Mouse (Mus musculus) MEL (cell line): ENCODE data around the gene Nepn. TPM values are rescaled to one million over a fixed set of nuclear protein-coding genes. Genes with fewer than 3 reads are reported as not detected.

Experiments used
- DNase-seq: peaks from one replicate; pipeline ENCODE4 v3.0.0; 2011; ENCODE audit warnings: low read depth, low spot score
- H3K27ac ChIP-seq: 2 replicates; pipeline ENCODE4 v1.5.1; 2012; ENCODE audit warnings: low read depth, mild to moderate bottlenecking, control low read depth, low read length, moderate library complexity; ENCODE audit not compliant: control insufficient read depth
- H3K27me3 ChIP-seq, 2 experiments: fragments of 150-350 bp in 1 of 2; sonication (generic) in 1 of 2; 2 replicates each; pipeline ENCODE4 v1.6.1; 2012; ENCODE audit warnings: low read length in 2 of 2, mild to moderate bottlenecking in 2 of 2, improper control_type of control experiment in 1 of 2, moderate library complexity in 1 of 2; ENCODE audit not compliant: insufficient read depth in 2 of 2, control insufficient read depth in 1 of 2
- H3K36me3 ChIP-seq, 2 experiments: 2 replicates each; pipeline ENCODE4 v1.6.1; 2012 to 2014; ENCODE audit warnings: low read length in 2 of 2, improper control_type of control experiment in 1 of 2, inconsistent platforms in 1 of 2, mild to moderate bottlenecking in 1 of 2; ENCODE audit not compliant: insufficient read depth in 2 of 2, control insufficient read depth in 1 of 2
- H3K4me1 ChIP-seq, 2 experiments: fragments of 150-350 bp in 1 of 2; sonication (generic) in 1 of 2; 2 replicates each; pipeline ENCODE4 v1.6.1; 2012; ENCODE audit warnings: low read length in 2 of 2, improper control_type of control experiment in 1 of 2, mild to moderate bottlenecking in 1 of 2; ENCODE audit not compliant: insufficient read depth in 2 of 2, control insufficient read depth in 1 of 2
- H3K4me3 ChIP-seq, 2 experiments: fragments of 150-350 bp in 1 of 2; sonication (generic) in 1 of 2; 2 replicates each; pipeline ENCODE4 v1.5.1; 2012; ENCODE audit warnings: low read depth in 2 of 2, low read length in 2 of 2, mild to moderate bottlenecking in 2 of 2, moderate library complexity in 2 of 2, control low read depth in 1 of 2, improper control_type of control experiment in 1 of 2; ENCODE audit not compliant: control insufficient read depth in 1 of 2, insufficient read depth in 1 of 2
- H3K79me2 ChIP-seq: 2 replicates; pipeline ENCODE4 v1.6.1; 2012; ENCODE audit warnings: mild to moderate bottlenecking, low read length, moderate library complexity; ENCODE audit not compliant: control insufficient read depth, poor library complexity, insufficient read depth
- H3K9ac ChIP-seq: 2 replicates; pipeline ENCODE4 v1.6.1; 2012; ENCODE audit warnings: low read depth, mild to moderate bottlenecking, control low read depth, low read length, moderate library complexity; ENCODE audit not compliant: control insufficient read depth, poor library complexity, severe bottlenecking
- H3K9me3 ChIP-seq: fragments of 150-350 bp; sonication (generic); replicated peaks from 2 replicates; pipeline ENCODE4 v1.6.1; 2012; ENCODE audit warnings: mild to moderate bottlenecking, low read length, improper control_type of control experiment, moderate library complexity; ENCODE audit not compliant: insufficient read depth
- BHLHE40 ChIP-seq: IDR thresholded peaks from 2 replicates; pipeline ENCODE4 v1.6.1; 2012; ENCODE audit warnings: low read depth, mild to moderate bottlenecking, inconsistent platforms, low read length, improper control_type of control experiment, borderline replicate concordance
- CHD1 ChIP-seq: IDR thresholded peaks from 2 replicates; pipeline ENCODE4 v1.6.1; 2012; ENCODE audit warnings: low read depth, mild to moderate bottlenecking, inconsistent platforms, low read length, improper control_type of control experiment
- CHD2 ChIP-seq: IDR thresholded peaks from 2 replicates; pipeline ENCODE4 v1.6.1; 2011; ENCODE audit warnings: low read length, improper control_type of control experiment
- CTCF ChIP-seq, 3 experiments: IDR thresholded peaks in 2 of 3; conservative IDR thresholded peaks in 1 of 3; 2 replicates each; pipeline ENCODE4 v1.5.1; 2011 to 2012; ENCODE audit warnings: low read length in 3 of 3, low read depth in 2 of 3, mild to moderate bottlenecking in 2 of 3, improper control_type of control experiment in 1 of 3, inconsistent platforms in 1 of 3, mixed read lengths in 1 of 3, moderate library complexity in 1 of 3; ENCODE audit not compliant: control insufficient read depth in 1 of 3, insufficient read depth in 1 of 3, poor library complexity in 1 of 3, severe bottlenecking in 1 of 3
- ELF1 ChIP-seq: IDR thresholded peaks from 2 replicates; pipeline ENCODE4 v1.6.1; 2014; ENCODE audit warnings: low read depth, mild to moderate bottlenecking, inconsistent platforms, low read length, improper control_type of control experiment, moderate library complexity
- EP300 ChIP-seq, 2 experiments: IDR thresholded peaks; 2 replicates each; pipeline ENCODE4 v1.6.1; 2011; ENCODE audit warnings: improper control_type of control experiment in 2 of 2, low read length in 2 of 2, low read depth in 1 of 2, mild to moderate bottlenecking in 1 of 2
- ETS1 ChIP-seq: IDR thresholded peaks from 2 replicates; pipeline ENCODE4 v1.6.1; 2012; ENCODE audit warnings: low read depth, mild to moderate bottlenecking, inconsistent platforms, low read length, improper control_type of control experiment, moderate library complexity
- GATA1 ChIP-seq: IDR thresholded peaks from 2 replicates; pipeline ENCODE4 v1.6.1; 2011; ENCODE audit warnings: low read depth, low read length, improper control_type of control experiment
- JUND ChIP-seq: IDR thresholded peaks from 2 replicates; pipeline ENCODE4 v1.6.1; 2011; ENCODE audit warnings: low read depth, mild to moderate bottlenecking, improper control_type of control experiment, low read length
- KAT2A ChIP-seq: conservative IDR thresholded peaks from 2 replicates; pipeline ENCODE4 v1.6.1; 2012; ENCODE audit warnings: low read depth, low read length, improper control_type of control experiment, inconsistent platforms
- MAX ChIP-seq: IDR thresholded peaks from 2 replicates; pipeline ENCODE4 v1.6.1; 2011; ENCODE audit warnings: low read length, improper control_type of control experiment
- MXI1 ChIP-seq: IDR thresholded peaks from 2 replicates; pipeline ENCODE4 v1.6.1; 2011; ENCODE audit warnings: mild to moderate bottlenecking, low read depth, low read length, improper control_type of control experiment
- MYB ChIP-seq: IDR thresholded peaks from 2 replicates; pipeline ENCODE4 v1.6.1; 2011; ENCODE audit warnings: mild to moderate bottlenecking, low read depth, low read length, improper control_type of control experiment
- MYC ChIP-seq: IDR thresholded peaks from 2 replicates; pipeline ENCODE4 v1.6.1; 2011; ENCODE audit warnings: low read depth, mild to moderate bottlenecking, low read length, improper control_type of control experiment, moderate library complexity
- POLR2A ChIP-seq, 2 experiments: IDR thresholded peaks; 2 replicates each; pipeline ENCODE4 v1.6.1; 2011 to 2012; ENCODE audit warnings: low read length in 2 of 2, mild to moderate bottlenecking in 2 of 2, control low read depth in 1 of 2, improper control_type of control experiment in 1 of 2, low read depth in 1 of 2, moderate library complexity in 1 of 2; ENCODE audit not compliant: control insufficient read depth in 1 of 2, insufficient read depth in 1 of 2, poor library complexity in 1 of 2
- POLR2AphosphoS5 ChIP-seq: IDR thresholded peaks from 2 replicates; pipeline ENCODE4 v1.6.1; 2012; ENCODE audit warnings: low read depth, borderline replicate concordance, mild to moderate bottlenecking, inconsistent platforms, low read length, moderate library complexity, mixed read lengths
- RCOR1 ChIP-seq: IDR thresholded peaks from 2 replicates; pipeline ENCODE4 v1.6.1; 2012; ENCODE audit warnings: low read depth, mild to moderate bottlenecking, inconsistent platforms, low read length, improper control_type of control experiment
- TCF12 ChIP-seq: IDR thresholded peaks from 2 replicates; pipeline ENCODE4 v1.6.1; 2014; ENCODE audit warnings: low read depth, mild to moderate bottlenecking, inconsistent platforms, low read length, improper control_type of control experiment, moderate library complexity
- UBTF ChIP-seq: IDR thresholded peaks from 2 replicates; pipeline ENCODE4 v1.6.1; 2012; ENCODE audit warnings: low read depth, mild to moderate bottlenecking, inconsistent platforms, low read length, improper control_type of control experiment, moderate library complexity, borderline replicate concordance; ENCODE audit not compliant: insufficient read depth
- USF2 ChIP-seq, 2 experiments: IDR thresholded peaks; 2 replicates each; pipeline ENCODE4 v1.6.1; 2011 to 2012; ENCODE audit warnings: improper control_type of control experiment in 2 of 2, low read length in 2 of 2, borderline replicate concordance in 1 of 2, inconsistent platforms in 1 of 2, low read depth in 1 of 2, mild to moderate bottlenecking in 1 of 2; ENCODE audit not compliant: insufficient read depth in 1 of 2
- ZC3H11A ChIP-seq: IDR thresholded peaks from 2 replicates; pipeline ENCODE4 v1.6.1; 2012; ENCODE audit warnings: low read depth, mild to moderate bottlenecking, inconsistent platforms, low read length, improper control_type of control experiment
- ZMIZ1 ChIP-seq: IDR thresholded peaks from 2 replicates; pipeline ENCODE4 v1.6.1; 2012; ENCODE audit warnings: low read depth, mild to moderate bottlenecking, inconsistent platforms, low read length, improper control_type of control experiment, moderate library complexity
- polyA plus RNA-seq, 2 experiments: library from polyadenylated mRNA; stranded (reverse) in 1 of 2; unstranded in 1 of 2; fragments of >175 nt in 1 of 2; fragments of >200 nt in 1 of 2; gene quantifications; 2 replicates each; pipeline versions ENCODE4 v1.2.1 to v1.2.4; 2012; ENCODE audit warnings: low replicate concordance in 2 of 2, low read depth in 1 of 2; ENCODE audit not compliant: insufficient read length in 2 of 2, insufficient read depth in 1 of 2, missing spikeins in 1 of 2
- total RNA-seq: library from RNA; depleted of rRNA; stranded (reverse); fragments of 300-350 nt; gene quantifications from 2 replicates; pipeline ENCODE4 v1.2.3, GENCODE M21; 2012

The Nepn gene
- total and polyA plus RNA-seq, 3 experiments = 0.12 to 0.17 TPM; not detected in 1

DNA sequence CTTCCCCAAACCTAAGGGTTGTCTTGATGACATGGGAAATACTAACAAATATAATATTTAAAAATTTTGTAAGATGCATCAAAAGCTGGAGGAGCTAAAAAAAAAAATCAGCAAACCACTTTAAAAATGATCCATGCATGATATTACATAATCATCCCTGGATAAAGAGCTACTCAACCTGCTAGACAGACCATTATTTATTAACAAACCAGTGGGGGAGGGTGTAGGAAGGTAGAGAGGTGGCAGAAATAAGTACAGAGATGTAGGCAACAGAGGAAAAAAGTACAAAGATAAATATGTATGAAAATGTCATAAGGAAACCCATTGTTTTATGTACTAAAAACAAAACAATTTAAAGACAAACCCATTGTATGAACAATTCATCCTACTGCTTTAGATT, 14.1 kb upstream of the Nepn start:
- Histone ChIP-seq H3K9ac (no peak overlapping the region), H3K79me2 (peaks cover 5% of the 10 kb centered on the region; the same call in 1 of the 2 replicates), H3K4me1 (peaks cover 9 to 14% of the 10 kb centered on the region in 2 experiments), H3K36me3 (peaks cover 3 to 24% of the 10 kb centered on the region in 2 experiments; a peak in 3 of 4 replicates), H3K4me3 (no peak overlapping the region), H3K27me3 (no peaks in the 10 kb centered on the region), H3K27ac (no peak overlapping the region), H3K9me3 (no peaks in the 10 kb centered on the region)
- DNase-seq = no peak
- TF ChIP-seq MXI1 (no peak), CTCF (IDR thresholded peaks at IDR 0.05 in 2 of 3, conservative IDR thresholded peaks at IDR 0.05 in 1 of 3; ENCODE audit: control insufficient read depth in 1 of 3, insufficient read depth in 1 of 3, low read depth in 2 of 3, low read length in 3 of 3, poor library complexity in 1 of 3, severe bottlenecking in 1 of 3) (no peak), MYC (no peak), BHLHE40 (no peak), USF2 (IDR thresholded peaks at IDR 0.05; ENCODE audit: borderline replicate concordance in 1 of 2, insufficient read depth in 1 of 2, low read depth in 1 of 2, low read length in 2 of 2) (no peak), UBTF (no peak), ZC3H11A (no peak), POLR2AphosphoS5 (no peak), RCOR1 (no peak), ZMIZ1 (no peak), TCF12 (no peak), JUND (no peak), CHD2 (no peak), ELF1 (no peak), POLR2A (IDR thresholded peaks at IDR 0.05; ENCODE audit: control insufficient read depth in 1 of 2, insufficient read depth in 1 of 2, low read depth in 1 of 2, low read length in 2 of 2, poor library complexity in 1 of 2) (no peak), ETS1 (no peak), CHD1 (no peak), KAT2A (no peak), MYB (no peak)

DNA sequence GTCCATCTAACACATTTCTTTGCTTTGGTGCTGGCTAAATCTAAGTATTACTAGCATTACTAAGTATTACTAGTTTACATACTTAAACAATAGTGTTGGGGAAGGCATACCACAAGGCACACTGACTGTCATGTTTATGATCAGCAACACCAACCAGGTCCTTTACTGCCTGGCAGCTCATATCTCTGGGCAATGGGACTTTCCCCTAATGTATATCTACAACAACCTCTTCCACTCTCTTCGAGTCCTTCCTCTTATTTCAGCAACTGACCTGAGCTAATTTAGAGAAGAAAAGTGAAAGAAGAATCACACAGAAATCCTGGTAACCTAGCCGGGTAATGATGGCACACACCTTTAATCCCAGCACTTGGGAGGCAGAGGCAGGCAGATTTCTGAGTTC, 12.3 kb upstream of the Nepn start:
- peaks cover 3 to 28% of the 10 kb centered on the region in 2 experiments; a peak in 3 of 4 replicates for H3K36me3 ChIP-seq
- H3K9me3 ChIP-seq = no peaks in the 10 kb centered on the region
- H3K27me3 ChIP-seq = no peaks in the 10 kb centered on the region
- TF ChIP-seq MXI1 (no peak), MAX (no peak), GATA1 (peak; percentile 6; the same call in 1 of the 2 replicates), UBTF (no peak), EP300 (IDR thresholded peaks at IDR 0.05; ENCODE audit: low read depth in 1 of 2, low read length in 2 of 2) (peak in 1 of 2 experiments; percentile 20; a peak in 1 of 4 replicates)
- DNase-seq = peak; percentile 64
- no peak overlapping the region for H3K9ac ChIP-seq
- H3K4me3 ChIP-seq = no peak overlapping the region
- H3K27ac ChIP-seq = no peak overlapping the region
- H3K4me1 ChIP-seq = peaks cover 9 to 18% of the 10 kb centered on the region in 2 experiments
- peaks cover 11% of the 10 kb centered on the region for H3K79me2 ChIP-seq
